Mouse (Mus musculus) regulatory T cell (primary cell): Measurements from ENCODE around the gene Smgc.
"Not testable (repeated sequence)": the region's sequence is repeated elsewhere in the genome, so short reads cannot be mapped to it uniquely, and the experiment has no call there.

Source experiments
- in situ Hi-C: fragments of 300-600 bp; cut with MboI, MseI; formaldehyde crosslinking; loops from one replicate; pipeline ENCODE4 v1.15.1; 2025; ENCODE audit warnings: high pct_unique_total_duplicates

Smgc gene

GRCm38 (mm10) chr15:91837965-91838364, at the start of gene Smgc:
Smgc (plus strand) TSS chr15:91838265.
- in situ Hi-C loops = no loop called here

GRCm38 (mm10) chr15:91788338-91788737, 49.7 kb upstream of the Smgc start:
- in situ Hi-C loops = no loop called here

DNA sequence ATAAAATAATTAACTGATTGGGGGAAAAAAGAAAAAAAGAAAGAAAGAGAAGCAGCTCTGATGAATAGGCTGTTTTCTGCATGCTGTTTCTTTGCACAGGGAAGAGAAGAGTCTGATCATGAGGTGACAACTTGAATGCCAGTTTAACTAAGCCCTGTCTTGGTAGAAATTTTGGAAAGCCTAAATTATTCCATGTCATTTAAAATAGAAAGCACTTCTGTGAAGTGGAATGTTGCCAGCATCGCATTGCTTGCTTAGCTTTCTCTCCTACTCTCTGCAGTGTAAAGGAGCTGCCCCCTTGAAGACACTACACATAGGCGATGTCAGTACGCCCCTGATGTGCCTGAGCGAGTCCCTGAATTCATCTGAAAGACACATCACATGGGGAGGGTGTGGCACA, 31.6 kb upstream of the Smgc start:
- in situ Hi-C loops = no loop called here

DNA sequence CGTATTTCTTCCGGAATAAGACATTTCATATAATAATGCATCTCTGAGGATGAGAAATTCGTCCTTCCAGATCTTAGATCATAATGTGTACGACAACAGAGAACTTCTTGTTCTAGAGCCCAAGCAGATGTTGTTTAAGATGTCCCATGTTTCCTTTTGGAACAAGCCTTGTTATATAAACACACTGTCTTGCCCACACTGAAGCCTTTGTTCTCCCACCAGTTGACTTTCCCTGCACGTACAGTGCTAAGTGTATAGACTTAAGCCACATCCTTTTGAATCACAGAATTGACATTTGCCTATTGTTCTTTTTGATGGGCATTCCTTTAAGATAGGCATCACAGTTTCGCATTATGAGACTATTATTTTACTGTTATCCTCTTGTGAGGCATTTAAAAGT, 2.7 kb upstream of the Smgc start:
- in situ Hi-C loops = no loop called here

- in situ Hi-C loops = not testable (repeated sequence)
These were observed 26.1 kb downstream of the Smgc start for GRCm38 (mm10) chr15:91864130-91864529.

DNA sequence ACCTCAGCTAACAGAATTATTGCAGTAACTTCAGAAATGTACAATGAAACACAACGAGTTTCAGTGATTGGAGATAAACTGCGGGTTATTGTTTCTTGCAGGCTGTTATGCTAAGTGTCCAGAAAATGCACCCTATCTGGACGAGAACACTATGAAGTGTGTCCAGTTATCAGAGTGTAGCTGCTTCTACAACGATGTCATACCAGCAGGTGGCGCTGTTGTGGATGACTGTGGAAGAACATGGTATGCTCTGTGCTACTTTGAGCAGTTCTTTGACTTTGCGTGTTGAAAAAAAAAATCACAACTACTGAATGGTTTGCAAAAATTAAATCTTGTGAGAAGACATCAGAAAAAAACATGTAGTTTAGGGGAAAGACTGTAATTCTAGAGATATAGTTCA, 62.2 kb downstream of the Smgc start:
- in situ Hi-C loops = loop anchor here (10.0 kb wide), 1 partner anchor 1255 kb away; no protein-coding TSS in a partner anchor

DNA sequence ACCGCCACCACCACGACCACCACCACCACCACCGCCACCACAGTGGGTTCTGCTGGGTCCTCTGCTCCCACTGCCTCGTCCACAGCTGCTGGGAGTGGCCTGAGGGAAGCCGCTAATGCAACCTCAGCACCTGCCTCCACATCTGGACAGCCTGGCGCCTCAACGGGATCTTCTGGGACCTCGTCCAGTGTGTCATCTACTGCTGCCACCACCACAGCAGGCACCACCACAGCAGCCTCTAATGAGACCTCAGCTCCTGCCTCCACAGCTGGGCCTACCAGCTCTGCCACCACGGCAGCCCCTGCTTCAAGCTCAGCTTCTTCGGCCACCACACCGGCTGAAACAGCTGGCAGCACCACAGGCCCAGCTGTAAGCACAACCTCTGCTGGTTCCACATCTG, 69.0 kb downstream of the Smgc start:
- in situ Hi-C loops = loop anchor here (10.0 kb wide), 1 partner anchor 1248 kb away; no protein-coding TSS in a partner anchor
